Mouse (Mus musculus) cerebellum, adult 2 months (tissue): ENCODE measurements around the gene AI464131.

Source experiments
- CTCF ChIP-seq: fragments of 200-500 bp; IDR thresholded peaks from 2 replicates; pipeline ENCODE4 v1.5.1; 2011; ENCODE audit warnings: low read depth, mild to moderate bottlenecking, control low read depth, low read length, moderate library complexity, borderline replicate concordance; ENCODE audit not compliant: insufficient read depth
- POLR2A ChIP-seq: fragments of 200-500 bp; IDR thresholded peaks from 2 replicates; pipeline ENCODE4 v1.6.1; 2011; ENCODE audit warnings: low read length, control low read depth, borderline replicate concordance; ENCODE audit not compliant: insufficient read depth

DNA sequence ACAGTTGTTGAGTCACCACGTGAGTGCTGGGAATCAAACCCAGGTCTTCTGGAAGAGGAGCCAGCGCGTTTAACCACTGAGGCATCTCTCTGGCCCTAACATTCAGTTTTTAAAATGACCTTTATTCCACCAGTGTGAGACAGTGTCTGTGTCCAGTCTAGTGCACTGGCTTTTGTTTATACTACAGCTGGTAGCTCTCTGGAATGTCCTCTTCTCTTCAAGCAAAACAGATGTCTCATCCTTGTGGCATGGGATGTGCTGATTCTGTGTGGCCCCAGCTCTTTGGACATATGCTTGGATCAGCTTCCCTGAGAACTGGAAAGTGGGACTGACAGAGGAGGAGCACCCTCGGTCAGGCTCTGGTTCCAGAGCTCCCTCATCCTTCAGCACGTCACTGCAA is 32.0 kb upstream of the AI464131 start:
- TF ChIP-seq POLR2A (no peak), CTCF (no peak)
